Mouse (Mus musculus) cerebellum, adult 9-10 months (tissue): ENCODE results near the gene Nipsnap2.
"Not testable (repeated sequence)": the region's sequence is repeated elsewhere in the genome, so short reads cannot be mapped to it uniquely, and the experiment has no call there.

Source experiments
- DNase-seq: peaks from one replicate; pipeline ENCODE4 v3.0.0; 2022

The Nipsnap2 gene

DNA sequence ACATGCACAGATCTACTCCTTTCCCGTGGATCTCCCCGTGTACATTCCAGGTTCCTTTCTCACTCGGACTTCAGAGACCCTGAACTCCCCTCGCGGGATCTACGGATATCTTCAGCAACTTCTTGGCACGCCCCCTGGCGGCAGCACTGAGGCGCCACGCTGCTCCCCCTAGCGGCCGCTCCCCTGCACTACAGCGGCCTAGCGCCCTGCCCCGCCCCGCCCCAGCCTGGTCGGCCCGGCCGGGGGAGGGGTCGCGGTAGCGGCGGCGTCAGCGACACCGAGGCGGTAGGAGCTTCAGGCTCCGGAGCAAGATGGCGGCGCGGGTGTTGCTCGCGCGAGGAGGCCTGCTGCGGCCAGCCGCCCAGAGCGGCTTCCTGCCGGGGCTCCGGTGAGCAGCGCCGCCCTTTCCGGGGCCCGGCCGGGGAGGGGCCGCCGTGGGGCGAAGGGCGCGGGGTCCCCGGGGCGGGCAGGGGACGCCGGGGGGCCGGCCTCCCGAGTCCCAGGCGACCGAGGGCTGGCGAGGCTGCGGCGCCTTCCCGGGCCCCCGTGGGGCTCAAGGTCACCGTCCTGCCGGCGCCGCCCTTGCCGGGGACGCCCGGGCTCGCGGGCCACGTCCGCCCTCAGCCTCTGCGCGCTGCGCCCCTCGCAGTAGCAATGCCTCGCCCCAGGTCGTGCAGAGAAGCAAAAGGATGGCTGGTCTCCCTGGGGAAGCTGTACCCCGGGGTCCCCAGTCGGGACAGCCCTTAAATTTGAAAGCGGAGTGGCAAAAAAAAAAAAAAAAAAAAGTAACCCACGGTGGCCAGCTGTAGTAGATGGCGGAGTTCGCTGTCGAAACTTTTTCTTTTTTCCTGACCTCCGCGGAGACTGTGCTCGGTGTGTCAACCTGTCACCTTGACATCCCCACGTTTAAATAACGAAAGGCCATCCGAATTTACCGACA lies at the start of gene Nipsnap2:
TSS of gene Nipsnap2 (plus strand) at position 230 of the 940 bp plus-strand sequence.
- DNase-seq: peak; percentile 92

DNA sequence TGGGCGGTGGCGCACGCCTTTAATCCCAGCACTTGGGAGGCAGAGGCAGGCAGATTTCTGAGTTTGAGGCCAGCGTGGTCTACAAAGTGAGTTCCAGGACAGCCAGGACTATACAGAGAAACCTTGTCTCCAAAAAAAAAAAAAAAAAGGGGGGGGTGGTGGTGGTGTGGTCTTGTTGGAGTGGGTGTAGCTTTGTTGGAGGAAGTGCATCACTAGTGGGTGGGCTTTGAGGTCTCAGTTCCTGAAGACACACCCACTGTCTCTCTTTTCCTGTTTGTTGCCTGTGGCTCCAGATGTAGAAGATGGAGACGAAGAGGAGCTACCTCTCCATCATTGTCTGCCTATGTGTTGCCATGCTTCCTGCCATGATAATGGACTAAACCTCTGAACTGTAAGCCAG lies 39.7 kb upstream of the Nipsnap2 start:
- not testable (repeated sequence) for DNase-seq

DNA sequence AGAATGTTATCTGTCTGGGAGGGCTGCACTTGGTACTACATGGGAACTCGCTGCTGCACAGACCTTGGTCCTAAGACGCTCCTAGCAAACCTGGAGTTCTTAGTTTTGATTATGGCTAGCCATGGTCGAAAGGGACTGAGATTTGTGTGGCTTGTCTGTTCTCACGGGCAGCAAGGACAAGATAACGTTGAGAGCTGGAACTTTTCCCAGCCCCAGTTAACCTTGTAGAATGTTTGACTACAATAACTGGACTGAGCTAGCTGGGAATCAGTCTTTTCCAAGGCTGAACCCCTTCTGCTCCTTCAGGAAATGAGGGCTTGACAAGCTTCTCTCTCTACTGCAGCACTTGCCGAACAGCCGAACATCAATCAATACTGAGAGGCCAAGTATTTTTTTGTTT lies 37.2 kb upstream of the Nipsnap2 start:
- no peak for DNase-seq

- DNase-seq: no peak
These were observed 34.3 kb upstream of the Nipsnap2 start for GRCm38 (mm10) chr5:129690528-129690927.

- DNase-seq: no peak
These were observed 24.4 kb upstream of the Nipsnap2 start for GRCm38 (mm10) chr5:129700506-129700905.

DNA sequence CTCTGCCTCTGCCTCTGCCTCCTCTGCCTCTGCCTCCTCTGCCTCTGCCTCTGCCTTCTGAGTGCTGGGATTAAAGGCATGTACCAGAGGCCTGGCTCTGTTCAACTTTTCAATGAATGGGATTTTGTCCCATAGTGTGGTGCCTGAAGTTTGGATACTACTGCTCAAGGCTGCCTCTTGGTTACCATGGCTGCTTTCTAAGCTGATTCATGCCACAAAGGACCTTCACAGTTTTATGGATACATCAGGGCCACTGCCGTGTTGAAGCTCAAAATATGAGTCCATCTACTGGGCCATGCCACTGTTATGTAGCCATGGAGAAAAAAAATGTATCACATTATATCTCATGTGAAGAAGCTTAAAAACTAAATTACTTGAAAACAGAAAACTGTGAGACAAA lies 23.2 kb upstream of the Nipsnap2 start:
- no peak for DNase-seq

DNA sequence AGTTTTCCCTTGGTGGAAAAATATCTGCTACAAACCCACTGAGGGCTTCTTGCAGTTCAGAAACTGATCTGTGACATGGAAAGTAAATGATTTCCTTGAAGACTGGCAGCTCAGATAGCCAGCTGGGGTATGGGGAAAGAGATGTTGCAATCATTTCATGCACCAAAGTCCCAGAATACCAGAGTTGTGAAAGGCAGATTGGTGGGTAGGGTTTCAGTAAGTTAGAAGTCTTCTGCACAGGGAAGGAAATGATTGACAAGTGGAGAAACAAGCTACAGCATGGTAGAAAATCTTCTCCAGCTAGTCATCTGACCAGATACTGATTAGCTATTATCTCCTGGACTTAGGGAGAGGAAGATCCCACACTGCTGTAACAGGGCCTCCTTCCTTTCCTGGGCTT lies 21.5 kb upstream of the Nipsnap2 start:
- DNase-seq: no peak

GRCm38 (mm10) chr5:129708412-129708811 lies 16.5 kb upstream of the Nipsnap2 start, which contains the start of gene Sept14:
Sept14 (minus strand) TSS chr5:129708512.
- no peak for DNase-seq

GRCm38 (mm10) chr5:129715326-129715861 lies 9.5 kb upstream of the Nipsnap2 start, which contains the start of gene Mrps17:
Mrps17 (plus strand) TSS chr5:129715497.
- DNase-seq: peak; percentile 95

DNA sequence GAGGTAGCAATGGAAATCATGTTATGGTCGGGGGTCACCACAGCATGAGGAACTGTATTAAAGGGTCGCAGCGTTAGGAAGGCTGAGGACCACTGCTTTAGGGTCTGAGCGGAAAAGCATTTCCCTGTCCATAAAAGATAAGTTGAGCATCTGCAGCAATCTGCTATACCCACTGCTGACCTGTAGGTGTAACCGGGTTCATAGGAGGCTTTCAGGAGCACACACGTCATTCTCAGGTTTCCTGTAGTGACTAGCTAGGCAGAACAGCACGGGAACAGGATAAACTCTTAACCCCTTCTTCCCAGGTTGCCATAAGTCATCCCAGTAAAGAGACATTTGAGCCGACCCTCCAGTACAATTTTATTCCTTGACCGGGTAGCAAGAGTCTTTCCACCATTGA lies 7.8 kb upstream of the Nipsnap2 start:
- DNase-seq: no peak

DNA sequence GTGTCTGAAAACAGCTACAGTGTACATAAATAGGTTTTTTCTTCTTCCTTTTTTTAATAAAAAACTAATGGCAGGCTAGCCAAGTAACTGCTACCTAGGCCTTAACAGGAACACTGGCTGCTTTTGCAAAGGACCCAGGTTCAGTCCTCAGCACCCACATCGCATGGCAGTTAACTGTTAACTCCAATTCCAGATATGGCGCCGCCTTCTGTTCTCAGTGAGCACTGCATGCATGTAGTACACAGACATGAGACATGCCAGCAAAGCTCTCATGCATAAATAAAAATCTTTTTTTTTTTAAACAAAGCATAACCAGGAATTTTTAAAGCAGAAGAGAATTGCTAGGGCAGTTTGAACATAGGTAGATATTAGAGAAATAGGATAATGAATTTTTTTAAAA lies 4.7 kb upstream of the Nipsnap2 start:
- DNase-seq: no peak

- DNase-seq: no peak
These were observed 595 bp upstream of the Nipsnap2 start for GRCm38 (mm10) chr5:129724268-129724667.

DNA sequence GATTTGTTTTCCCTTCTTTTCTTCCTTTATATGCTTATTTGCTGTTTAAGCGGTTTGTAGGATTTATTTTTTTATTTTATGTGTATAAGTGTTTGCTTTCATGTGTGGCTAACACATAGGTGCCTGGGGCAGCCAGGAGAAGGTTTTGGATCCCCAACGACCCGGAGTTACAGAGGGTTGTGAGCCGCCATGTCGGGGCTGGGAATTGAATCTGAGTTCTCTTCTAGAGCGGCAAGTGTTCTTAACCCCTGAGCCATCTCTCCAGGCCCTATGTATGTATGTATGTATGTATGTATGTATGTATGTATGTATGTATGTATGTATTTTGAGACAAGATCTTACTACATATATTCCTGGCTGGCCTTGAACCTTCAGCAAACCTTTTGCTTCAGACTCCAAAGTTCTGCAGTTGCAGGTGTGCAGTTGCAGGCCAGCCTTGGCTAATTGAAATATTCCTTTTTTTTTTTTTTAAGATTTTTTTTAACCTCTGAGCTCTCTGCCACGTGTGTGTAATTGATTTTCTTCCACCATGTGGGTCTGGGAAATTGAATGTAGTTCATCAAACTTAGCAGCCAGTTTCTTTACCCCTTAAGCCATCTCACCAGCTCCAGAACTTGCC lies 1.0 kb downstream of the Nipsnap2 start:
- no peak for DNase-seq

DNA sequence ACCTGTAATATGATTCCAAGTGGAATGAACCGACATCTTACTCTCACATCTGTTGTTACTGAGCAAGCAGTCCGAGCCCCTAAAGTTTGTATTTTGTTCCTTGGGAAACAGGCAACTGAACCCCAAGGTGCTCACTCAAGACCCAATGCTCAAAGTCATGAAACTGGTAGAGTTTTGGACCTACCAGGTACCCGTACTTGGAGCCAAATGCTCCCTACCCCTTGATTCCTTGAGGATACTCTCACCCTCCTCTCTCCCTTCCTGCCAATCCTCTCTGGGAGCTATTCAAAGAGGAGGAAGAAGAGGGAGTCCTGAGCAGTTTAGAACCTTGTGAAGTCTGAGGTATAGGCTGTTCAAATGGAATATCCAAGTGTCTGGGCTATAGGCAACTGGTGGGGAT lies 1.9 kb downstream of the Nipsnap2 start:
- DNase-seq: no peak

GRCm38 (mm10) chr5:129729286-129729685 lies 4.4 kb downstream of the Nipsnap2 start:
- DNase-seq: no peak

GRCm38 (mm10) chr5:129730344-129730743 lies 5.5 kb downstream of the Nipsnap2 start:
- peak; percentile 88 for DNase-seq

GRCm38 (mm10) chr5:129731021-129731420 lies 6.2 kb downstream of the Nipsnap2 start:
- DNase-seq: peak; percentile 50

DNA sequence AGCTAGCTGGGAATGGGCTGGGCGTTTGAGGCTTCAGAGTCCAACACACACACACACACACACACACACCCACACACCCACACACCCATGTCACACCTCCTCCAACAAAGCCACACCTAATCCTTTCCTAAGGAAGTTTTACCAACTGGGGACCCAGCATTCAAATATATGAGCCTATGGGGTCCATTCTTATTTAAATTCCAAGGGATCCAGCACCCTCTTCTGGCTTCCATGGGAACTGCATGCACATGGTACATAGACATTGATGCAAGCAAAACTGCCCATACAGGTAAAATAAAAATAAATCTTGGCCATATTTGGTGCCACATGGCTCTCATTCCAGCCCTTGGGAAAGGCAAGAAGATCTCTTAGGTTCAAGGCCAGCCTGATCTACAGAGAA lies 16.1 kb downstream of the Nipsnap2 start:
- peak; percentile 46 for DNase-seq

DNA sequence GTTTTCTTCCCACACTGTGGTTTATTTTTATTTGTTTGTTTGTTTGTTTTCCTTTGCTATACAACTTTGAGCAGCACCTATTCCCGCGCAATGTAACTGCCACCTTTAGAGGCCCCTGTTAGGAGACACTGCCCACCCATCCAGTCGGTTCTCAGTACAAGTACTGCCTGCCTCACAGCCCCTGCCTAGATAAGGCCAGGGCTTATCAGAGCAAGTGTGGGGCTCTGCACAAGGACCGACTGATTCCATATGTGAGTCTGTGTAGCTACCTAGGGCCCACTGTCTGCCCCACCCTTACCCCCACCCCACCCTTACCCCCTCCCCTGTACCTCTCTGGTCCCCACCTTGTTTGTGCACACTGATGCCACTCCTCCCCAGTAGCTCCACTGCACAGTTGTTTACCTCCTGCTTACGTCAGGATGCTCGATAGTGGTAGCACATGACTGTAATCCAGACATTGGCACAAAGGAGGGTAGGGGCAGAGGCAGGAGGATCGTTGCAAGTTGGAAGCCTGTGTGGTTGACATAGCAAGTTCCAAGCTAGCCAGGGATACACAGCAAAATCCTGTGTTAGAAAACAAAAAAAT lies 18.1 kb downstream of the Nipsnap2 start:
- DNase-seq: no peak

GRCm38 (mm10) chr5:129744050-129744449 lies 19.2 kb downstream of the Nipsnap2 start:
- DNase-seq: no peak

DNA sequence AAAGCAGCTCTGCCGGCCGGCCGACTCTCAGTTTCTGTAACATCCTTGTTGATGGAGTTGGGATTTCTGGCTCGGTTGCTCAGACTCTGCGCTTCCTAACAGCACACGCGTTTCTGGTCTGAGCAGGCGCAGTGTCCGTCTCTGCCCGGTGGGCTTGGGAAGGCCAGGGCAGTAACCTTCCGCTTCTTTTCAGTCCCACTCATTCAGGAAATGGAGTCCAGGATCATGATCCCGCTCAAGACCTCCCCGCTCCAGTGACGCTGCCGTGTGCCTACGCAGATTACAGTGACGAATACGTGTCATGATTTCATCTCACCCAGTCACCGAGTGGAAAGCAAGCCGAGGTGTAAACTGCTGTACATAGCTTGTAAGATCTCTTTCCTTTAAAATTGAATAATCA lies 32.0 kb downstream of the Nipsnap2 start:
- DNase-seq: no peak

DNA sequence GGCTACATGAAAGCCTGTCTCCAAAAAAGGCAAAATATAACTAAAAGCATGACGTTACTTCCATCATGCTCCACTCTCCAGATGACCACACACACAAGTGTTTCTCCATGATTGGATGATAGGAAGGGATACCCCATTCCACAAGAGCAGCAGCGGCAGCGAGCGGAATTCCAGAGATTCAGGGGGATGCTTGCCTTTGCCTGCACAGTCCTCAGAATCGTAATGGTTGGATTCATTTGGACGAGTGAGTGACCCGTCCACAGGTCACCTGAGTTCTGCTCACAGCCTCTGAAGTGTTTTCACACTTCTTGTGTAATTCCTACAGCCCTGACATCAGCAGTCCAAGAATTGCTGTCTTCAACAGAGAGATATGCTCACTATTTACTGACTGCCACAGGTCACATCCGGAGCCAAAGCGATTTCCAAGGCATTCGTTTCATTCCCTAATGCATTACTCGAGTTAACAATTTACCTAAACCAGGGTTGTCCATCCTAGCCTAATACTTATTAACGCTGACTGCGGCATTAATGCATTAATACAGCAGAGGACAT lies 35.1 kb downstream of the Nipsnap2 start:
- no peak for DNase-seq
